Mouse (Mus musculus): ENCODE measurements around the gene Slc35d2. TPM values are rescaled to one million over a fixed set of nuclear protein-coding genes. Genes with fewer than 3 reads are reported as not detected.
"Not testable (repeated sequence)": the region's sequence is repeated elsewhere in the genome, so short reads cannot be mapped to it uniquely, and the experiment has no call there.

Gene Slc35d2
- polyA plus RNA-seq, 1 experiment from 2014 or later = 1.7 TPM

GRCm38 (mm10) chr13:64081012-64081919 is 47.9 kb downstream of the Slc35d2 start:
- no peaks in the 10 kb centered on the region for H3K9me3 ChIP-seq (ENCODE audit: control insufficient read depth, low read length)
- DNase-seq (ENCODE audit: low spot score) (peak; percentile 33), ATAC-seq (ENCODE audit: low FRiP score) (peak; percentile 73; the same call in 1 of the 2 replicates)
- no peaks in the 10 kb centered on the region for H3K27me3 ChIP-seq (ENCODE audit: control insufficient read depth, insufficient read depth, low read length)
- no peaks in the 10 kb centered on the region; the same call in 1 of the 2 replicates for H3K4me1 ChIP-seq (replicated peaks; ENCODE audit: control insufficient read depth, insufficient read depth, low read length)
- H3K9ac ChIP-seq = 0 out of 2 replicates have a peak overlapping the region, but pooled peaks have one; percentile 42
- H3K4me3 ChIP-seq (replicated peaks; ENCODE audit: low read length) = no peak overlapping the region
- peak overlapping the region; percentile 43; the same call in 1 of the 2 replicates for H3K27ac ChIP-seq
- no peak overlapping the region for H3K4me2 ChIP-seq (replicated peaks)
- H3K36me3 ChIP-seq (replicated peaks; ENCODE audit: control insufficient read depth, insufficient read depth) = no peaks in the 10 kb centered on the region
- WGBS = 28% methylated on average over 16 of the region's 16 CpGs

GRCm38 (mm10) chr13:64077591-64077990 is 51.6 kb downstream of the Slc35d2 start:
- Histone ChIP-seq H3K9ac (no peak overlapping the region), H3K9me3 (ENCODE audit: control insufficient read depth, low read length) (no peaks in the 10 kb centered on the region), H3K36me3 (replicated peaks; ENCODE audit: control insufficient read depth, insufficient read depth) (no peaks in the 10 kb centered on the region), H3K27me3 (ENCODE audit: control insufficient read depth, insufficient read depth, low read length) (no peaks in the 10 kb centered on the region), H3K27ac (no peak overlapping the region), H3K4me3 (replicated peaks; ENCODE audit: low read length) (no peak overlapping the region), H3K4me1 (replicated peaks; ENCODE audit: control insufficient read depth, insufficient read depth, low read length) (no peaks in the 10 kb centered on the region; the same call in 1 of the 2 replicates), H3K4me2 (replicated peaks) (no peak overlapping the region)
- WGBS = 83% methylated on average over 5 of the region's 5 CpGs
- ATAC-seq (ENCODE audit: low FRiP score) (no peak), DNase-seq (ENCODE audit: low spot score) (no peak)

GRCm38 (mm10) chr13:64076074-64076473 is 53.1 kb downstream of the Slc35d2 start:
- no peak overlapping the region for H3K4me2 ChIP-seq (replicated peaks)
- no peak overlapping the region for H3K4me3 ChIP-seq (replicated peaks; ENCODE audit: low read length)
- no peak overlapping the region for H3K27ac ChIP-seq
- no peaks in the 10 kb centered on the region; the same call in 1 of the 2 replicates for H3K4me1 ChIP-seq (replicated peaks; ENCODE audit: control insufficient read depth, insufficient read depth, low read length)
- 92% methylated on average over 4 of the region's 4 CpGs for WGBS
- no peak for ATAC-seq (ENCODE audit: low FRiP score)
- no peaks in the 10 kb centered on the region for H3K9me3 ChIP-seq (ENCODE audit: control insufficient read depth, low read length)
- no peak for DNase-seq (ENCODE audit: low spot score)
- no peak overlapping the region for H3K9ac ChIP-seq
- H3K36me3 ChIP-seq (replicated peaks; ENCODE audit: control insufficient read depth, insufficient read depth) = no peaks in the 10 kb centered on the region
- no peaks in the 10 kb centered on the region for H3K27me3 ChIP-seq (ENCODE audit: control insufficient read depth, insufficient read depth, low read length)

GRCm38 (mm10) chr13:64066653-64067052 is 62.5 kb downstream of the Slc35d2 start:
- no peak overlapping the region for H3K9ac ChIP-seq
- no peak for ATAC-seq (ENCODE audit: low FRiP score)
- H3K27ac ChIP-seq = no peak overlapping the region
- no peak overlapping the region for H3K4me2 ChIP-seq (replicated peaks)
- no peaks in the 10 kb centered on the region for H3K9me3 ChIP-seq (ENCODE audit: control insufficient read depth, low read length)
- H3K4me3 ChIP-seq (replicated peaks; ENCODE audit: low read length) = no peak overlapping the region
- no peaks in the 10 kb centered on the region for H3K36me3 ChIP-seq (replicated peaks; ENCODE audit: control insufficient read depth, insufficient read depth)
- no peaks in the 10 kb centered on the region for H3K4me1 ChIP-seq (replicated peaks; ENCODE audit: control insufficient read depth, insufficient read depth, low read length)
- DNase-seq (ENCODE audit: low spot score) = no peak
- H3K27me3 ChIP-seq (ENCODE audit: control insufficient read depth, insufficient read depth, low read length) = no peaks in the 10 kb centered on the region
- 80% methylated on average over 3 of the region's 3 CpGs for WGBS

DNA sequence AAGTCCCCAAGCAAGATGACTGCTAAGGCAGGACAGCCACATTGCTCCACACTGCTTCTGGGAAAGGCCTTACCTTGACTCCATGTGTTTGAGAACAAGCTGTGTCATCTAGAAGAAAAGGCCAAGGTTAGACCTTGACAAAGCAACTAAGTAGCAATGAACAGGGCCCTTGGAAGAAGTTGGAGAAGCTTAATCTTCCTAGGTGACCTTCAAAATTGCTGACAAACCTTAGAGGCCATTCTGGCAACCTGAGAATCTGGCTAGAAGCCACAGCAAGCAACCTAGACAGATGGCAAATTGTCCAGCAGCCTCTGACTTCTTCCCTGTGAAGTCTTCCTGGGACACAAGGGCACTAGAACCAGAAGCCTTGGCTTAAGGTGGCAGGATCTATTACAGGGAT is 64.9 kb downstream of the Slc35d2 start:
- no peak for ATAC-seq (ENCODE audit: low FRiP score)
- H3K36me3 ChIP-seq (replicated peaks; ENCODE audit: control insufficient read depth, insufficient read depth) = no peaks in the 10 kb centered on the region
- no peak for DNase-seq (ENCODE audit: low spot score)
- H3K27me3 ChIP-seq (ENCODE audit: control insufficient read depth, insufficient read depth, low read length) = no peaks in the 10 kb centered on the region
- H3K4me1 ChIP-seq (replicated peaks; ENCODE audit: control insufficient read depth, insufficient read depth, low read length) = no peaks in the 10 kb centered on the region
- no peak overlapping the region for H3K4me3 ChIP-seq (replicated peaks; ENCODE audit: low read length)
- H3K9me3 ChIP-seq (ENCODE audit: control insufficient read depth, low read length) = no peaks in the 10 kb centered on the region
- H3K9ac ChIP-seq = no peak overlapping the region
- H3K27ac ChIP-seq = no peak overlapping the region
- H3K4me2 ChIP-seq (replicated peaks) = no peak overlapping the region

DNA sequence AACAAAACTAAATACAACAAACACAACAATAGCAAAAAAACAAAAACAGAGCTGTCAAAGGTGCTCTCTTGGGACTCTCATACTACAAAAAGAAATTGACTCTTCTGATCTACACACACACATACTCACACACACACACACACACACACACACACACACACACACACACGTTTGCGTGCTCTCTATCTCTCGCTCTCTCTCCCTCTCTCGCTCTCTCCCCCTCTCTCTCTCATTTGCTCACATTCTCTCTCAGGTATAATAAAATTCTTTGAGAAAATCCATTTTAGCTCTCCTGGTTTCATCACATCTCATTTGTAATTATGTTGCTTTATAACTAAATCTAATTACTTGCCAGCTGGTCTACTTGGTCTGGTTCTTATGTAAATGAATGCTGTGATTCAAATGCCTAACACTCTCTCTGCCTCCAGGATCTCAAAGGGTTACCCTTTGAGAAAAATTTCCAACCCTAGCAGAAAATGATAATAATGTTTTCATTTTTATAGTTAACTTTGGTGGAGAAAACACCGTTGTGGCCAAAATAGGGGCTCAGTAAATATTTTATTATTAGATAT is 68.1 kb downstream of the Slc35d2 start:
- Histone ChIP-seq H3K4me2 (replicated peaks) (no peak overlapping the region), H3K9me3 (ENCODE audit: control insufficient read depth, low read length) (no peaks in the 10 kb centered on the region), H3K27me3 (ENCODE audit: control insufficient read depth, insufficient read depth, low read length) (no peaks in the 10 kb centered on the region), H3K9ac (no peak overlapping the region), H3K4me1 (replicated peaks; ENCODE audit: control insufficient read depth, insufficient read depth, low read length) (no peaks in the 10 kb centered on the region), H3K27ac (no peak overlapping the region), H3K4me3 (replicated peaks; ENCODE audit: low read length) (no peak overlapping the region), H3K36me3 (replicated peaks; ENCODE audit: control insufficient read depth, insufficient read depth) (no peaks in the 10 kb centered on the region)
- WGBS = 79% methylated on average over 5 of the region's 5 CpGs
- no peak for DNase-seq (ENCODE audit: low spot score)
- ATAC-seq (ENCODE audit: low FRiP score) = no peak

DNA sequence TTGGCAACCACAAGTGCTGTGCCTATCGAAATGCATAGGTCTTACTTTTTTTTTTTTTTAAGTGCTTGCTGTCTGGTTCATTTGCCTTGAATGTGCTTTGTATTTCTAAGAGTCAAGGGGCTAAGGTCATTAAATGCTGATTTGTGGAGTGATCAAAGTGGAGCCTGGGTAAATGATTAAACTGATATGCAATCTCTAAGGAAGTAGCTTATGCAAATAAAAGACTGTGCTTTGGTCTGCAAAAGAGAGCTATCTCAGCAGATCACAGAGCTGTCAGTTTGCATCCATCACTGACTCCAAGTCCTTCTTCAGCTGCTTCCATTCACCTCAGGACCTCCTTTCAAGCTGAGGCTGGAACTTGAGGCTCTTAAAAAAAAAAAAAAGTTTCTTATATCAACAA is 75.2 kb downstream of the Slc35d2 start:
- Histone ChIP-seq H3K4me1 (replicated peaks; ENCODE audit: control insufficient read depth, insufficient read depth, low read length) (no peaks in the 10 kb centered on the region), H3K36me3 (replicated peaks; ENCODE audit: control insufficient read depth, insufficient read depth) (no peaks in the 10 kb centered on the region), H3K4me2 (replicated peaks) (no peak overlapping the region), H3K9ac (no peak overlapping the region), H3K4me3 (replicated peaks; ENCODE audit: low read length) (no peak overlapping the region), H3K9me3 (ENCODE audit: control insufficient read depth, low read length) (no peaks in the 10 kb centered on the region), H3K27me3 (ENCODE audit: control insufficient read depth, insufficient read depth, low read length) (no peaks in the 10 kb centered on the region), H3K27ac (no peak overlapping the region)
- DNase-seq (ENCODE audit: low spot score) (no peak), ATAC-seq (ENCODE audit: low FRiP score) (no peak)
- WGBS = 54% methylated on average over 1 of the region's 1 CpGs

DNA sequence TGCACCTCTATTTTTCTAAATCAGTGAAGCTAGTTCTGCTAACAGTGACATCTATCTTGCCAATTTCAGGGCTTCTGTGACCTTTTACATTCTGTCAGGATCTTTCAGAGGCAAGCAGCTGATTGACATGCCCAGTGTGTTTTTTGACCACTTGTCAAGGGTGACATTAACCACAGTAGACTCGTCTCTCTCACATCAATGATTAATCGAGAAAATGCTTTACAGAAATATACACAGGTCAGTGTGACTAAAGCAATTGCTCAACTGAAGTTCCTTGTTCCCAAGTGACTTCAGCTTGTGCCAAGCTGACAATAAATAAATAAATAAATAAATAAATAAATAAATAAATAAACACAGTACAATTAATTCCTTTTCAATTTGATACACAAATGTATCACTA is 76.9 kb downstream of the Slc35d2 start:
- H3K9me3 ChIP-seq (ENCODE audit: control insufficient read depth, low read length); DNase-seq (ENCODE audit: low spot score); H3K27ac ChIP-seq; H3K4me3 ChIP-seq (replicated peaks; ENCODE audit: low read length); H3K27me3 ChIP-seq (ENCODE audit: control insufficient read depth, insufficient read depth, low read length); H3K4me1 ChIP-seq (replicated peaks; ENCODE audit: control insufficient read depth, insufficient read depth, low read length); H3K4me2 ChIP-seq (replicated peaks); H3K9ac ChIP-seq; ATAC-seq (ENCODE audit: low FRiP score); H3K36me3 ChIP-seq (replicated peaks; ENCODE audit: control insufficient read depth, insufficient read depth): not testable (repeated sequence)
- WGBS = 83% methylated on average over 2 of the region's 2 CpGs

GRCm38 (mm10) chr13:64050895-64051294 is 78.3 kb downstream of the Slc35d2 start:
- Histone ChIP-seq H3K4me2 (replicated peaks) (no peak overlapping the region), H3K9ac (no peak overlapping the region), H3K9me3 (ENCODE audit: control insufficient read depth, low read length) (no peaks in the 10 kb centered on the region), H3K4me3 (replicated peaks; ENCODE audit: low read length) (no peak overlapping the region), H3K27me3 (ENCODE audit: control insufficient read depth, insufficient read depth, low read length) (no peaks in the 10 kb centered on the region), H3K36me3 (replicated peaks; ENCODE audit: control insufficient read depth, insufficient read depth) (no peaks in the 10 kb centered on the region), H3K4me1 (replicated peaks; ENCODE audit: control insufficient read depth, insufficient read depth, low read length) (no peaks in the 10 kb centered on the region), H3K27ac (no peak overlapping the region)
- WGBS = 71% methylated on average over 4 of the region's 4 CpGs
- ATAC-seq (ENCODE audit: low FRiP score) = no peak
- DNase-seq (ENCODE audit: low spot score) = no peak
